Mouse (Mus musculus) ES-E14 (cell line): ENCODE measurements around the gene Cdk5.

Experiments
- CHD2 ChIP-seq: IDR thresholded peaks from 2 replicates; pipeline ENCODE4 v1.6.1; 2014; ENCODE audit warnings: mild to moderate bottlenecking, low read depth, low read length, inconsistent platforms
- ZC3H11A ChIP-seq: IDR thresholded peaks from 2 replicates; pipeline ENCODE4 v1.6.1; 2012; ENCODE audit warnings: low read depth, mild to moderate bottlenecking, inconsistent platforms, low read length, borderline replicate concordance

DNA sequence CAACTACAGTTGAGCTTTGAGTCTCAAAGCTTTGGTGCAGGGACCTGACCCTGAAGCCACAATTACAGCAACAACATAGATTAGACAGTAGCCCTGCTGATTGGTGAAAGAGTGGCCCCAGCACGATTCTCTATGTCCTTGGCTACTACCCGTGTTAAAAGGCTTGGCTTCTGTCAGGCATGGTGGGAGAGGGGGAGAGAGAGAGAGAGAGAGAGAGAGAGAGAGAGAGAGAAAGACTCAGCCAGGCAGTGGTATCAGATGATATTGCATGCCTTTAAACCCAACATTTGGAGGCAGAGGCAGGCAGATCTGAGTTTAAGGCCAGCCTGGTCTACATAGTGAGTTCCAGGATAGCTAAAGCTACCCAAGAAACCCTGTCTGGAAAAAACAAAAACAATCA is 41.3 kb downstream of the Cdk5 start:
- no peak for TF ChIP-seq CHD2
- TF ChIP-seq ZC3H11A, result no peak
